Mouse (Mus musculus): ENCODE measurements around the gene Cmya5.

DNA sequence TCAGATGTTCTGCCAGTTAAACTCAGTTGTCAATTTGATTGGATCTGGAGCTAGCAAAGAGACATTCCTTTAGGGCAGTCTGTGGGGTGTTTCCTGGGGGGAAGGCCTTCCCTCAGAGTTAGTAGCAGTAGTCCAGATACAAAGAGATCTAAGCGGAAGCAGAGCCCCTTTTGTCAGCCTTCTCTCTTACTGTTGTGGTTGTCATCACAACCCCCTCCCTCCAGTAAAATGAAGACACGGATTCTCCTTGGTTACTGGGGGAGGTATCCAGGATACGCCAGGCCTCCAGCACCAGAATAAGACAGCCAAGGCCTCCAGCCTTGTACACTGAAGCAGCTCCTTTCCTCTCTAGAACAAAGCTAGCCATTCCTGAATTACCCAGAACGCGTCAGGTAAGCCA lies 15.6 kb downstream of the Cmya5 start:
- TF ChIP-seq CTCF (IDR thresholded peaks at IDR 0.05; ENCODE audit: control insufficient read depth, insufficient read depth, low read length) (no peak), POLR2A (IDR thresholded peaks at IDR 0.05; ENCODE audit: borderline replicate concordance, control insufficient read depth, low read depth, low read length) (no peak)

Measured in bone marrow, adult 2 months (tissue).